Mouse (Mus musculus): ENCODE results near the gene Sun1. TPM values are rescaled to one million over a fixed set of nuclear protein-coding genes. Genes with fewer than 3 reads are reported as not detected.

Gene Sun1
- total RNA-seq, 2 experiments from 2014 or later: 21.5 to 37.2 TPM

DNA sequence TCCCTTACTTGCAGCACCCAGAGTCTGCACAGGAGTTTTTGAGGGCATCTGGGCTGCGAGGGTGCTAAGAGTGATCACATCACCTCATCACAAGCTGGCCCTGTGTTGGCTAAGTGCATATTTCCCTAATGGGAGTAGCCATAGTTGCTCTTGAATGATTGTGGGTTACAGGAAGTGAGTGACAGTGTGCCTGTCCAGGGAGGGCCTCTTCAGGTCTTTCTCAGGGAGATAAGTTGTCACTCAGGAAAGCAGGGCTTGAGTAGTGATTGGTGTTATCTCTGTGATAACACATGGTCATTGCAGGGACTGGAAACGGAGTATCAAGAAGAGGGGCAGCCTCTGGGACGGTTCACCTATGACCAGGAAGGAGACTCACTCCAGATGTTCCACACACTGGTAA, 47.3 kb downstream of the Sun1 start:
- ATAC-seq (replicated peaks; ENCODE audit: poor library complexity): no peak

DNA sequence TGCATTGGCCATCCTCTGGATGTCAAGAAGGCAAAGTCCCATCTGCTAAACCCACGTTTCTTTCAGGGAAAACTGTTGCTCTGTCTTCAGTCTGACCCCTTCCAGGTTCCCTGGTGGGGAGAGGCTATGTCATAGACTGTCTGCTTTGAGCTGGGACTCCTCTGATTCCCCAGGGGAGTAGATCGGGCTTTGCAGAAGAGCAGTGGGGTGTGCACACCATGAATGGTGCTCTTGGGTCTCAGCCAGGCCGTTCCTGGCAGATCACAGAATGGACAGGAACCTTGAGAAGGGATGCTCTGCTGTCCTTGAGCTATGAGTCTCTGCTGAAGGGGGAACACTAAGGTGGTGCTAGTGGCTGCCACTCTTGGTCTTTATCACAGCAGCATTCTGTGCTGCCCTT, 48.4 kb downstream of the Sun1 start:
- no peak for ATAC-seq (replicated peaks; ENCODE audit: poor library complexity)

DNA sequence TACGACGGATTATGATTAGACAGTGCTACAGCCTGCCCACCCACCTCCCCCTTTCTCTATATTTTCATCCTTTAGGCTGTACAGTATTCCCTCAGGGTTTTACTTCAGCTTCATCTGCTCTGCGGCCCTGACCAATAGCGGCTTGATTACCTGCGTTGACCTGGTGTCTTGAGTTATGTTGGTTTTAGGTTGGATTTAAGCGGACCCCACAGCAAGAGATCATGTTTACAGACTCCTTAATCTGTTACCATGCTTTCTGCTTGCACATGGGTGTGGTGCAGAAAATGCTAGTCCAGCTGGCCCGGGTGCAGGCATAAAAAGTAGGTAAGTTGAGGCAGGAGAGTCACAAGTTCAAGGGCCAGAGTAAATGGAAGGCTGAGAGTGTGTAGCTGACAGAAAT, 50.8 kb downstream of the Sun1 start:
- no peak for ATAC-seq (replicated peaks; ENCODE audit: poor library complexity)

DNA sequence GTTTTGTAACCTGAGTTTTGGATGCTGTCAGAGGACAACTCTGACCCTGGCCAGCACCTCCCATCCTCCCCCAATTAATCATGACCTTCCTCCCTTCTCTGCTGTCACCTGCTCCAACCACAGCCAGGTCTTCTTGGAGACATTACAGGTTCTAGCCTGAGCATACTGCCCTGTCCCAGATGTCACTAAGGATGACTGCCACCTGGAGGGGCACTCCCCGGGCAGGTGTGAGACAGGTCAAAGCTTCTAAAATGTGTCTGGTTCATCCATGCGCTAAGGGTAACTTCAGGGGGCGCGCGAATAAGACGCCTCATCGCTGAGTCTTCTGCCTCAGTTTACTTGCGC, 51.3 kb downstream of the Sun1 start:
- ATAC-seq (replicated peaks; ENCODE audit: poor library complexity): peak; percentile 3; the same call in 1 of the 2 replicates

DNA sequence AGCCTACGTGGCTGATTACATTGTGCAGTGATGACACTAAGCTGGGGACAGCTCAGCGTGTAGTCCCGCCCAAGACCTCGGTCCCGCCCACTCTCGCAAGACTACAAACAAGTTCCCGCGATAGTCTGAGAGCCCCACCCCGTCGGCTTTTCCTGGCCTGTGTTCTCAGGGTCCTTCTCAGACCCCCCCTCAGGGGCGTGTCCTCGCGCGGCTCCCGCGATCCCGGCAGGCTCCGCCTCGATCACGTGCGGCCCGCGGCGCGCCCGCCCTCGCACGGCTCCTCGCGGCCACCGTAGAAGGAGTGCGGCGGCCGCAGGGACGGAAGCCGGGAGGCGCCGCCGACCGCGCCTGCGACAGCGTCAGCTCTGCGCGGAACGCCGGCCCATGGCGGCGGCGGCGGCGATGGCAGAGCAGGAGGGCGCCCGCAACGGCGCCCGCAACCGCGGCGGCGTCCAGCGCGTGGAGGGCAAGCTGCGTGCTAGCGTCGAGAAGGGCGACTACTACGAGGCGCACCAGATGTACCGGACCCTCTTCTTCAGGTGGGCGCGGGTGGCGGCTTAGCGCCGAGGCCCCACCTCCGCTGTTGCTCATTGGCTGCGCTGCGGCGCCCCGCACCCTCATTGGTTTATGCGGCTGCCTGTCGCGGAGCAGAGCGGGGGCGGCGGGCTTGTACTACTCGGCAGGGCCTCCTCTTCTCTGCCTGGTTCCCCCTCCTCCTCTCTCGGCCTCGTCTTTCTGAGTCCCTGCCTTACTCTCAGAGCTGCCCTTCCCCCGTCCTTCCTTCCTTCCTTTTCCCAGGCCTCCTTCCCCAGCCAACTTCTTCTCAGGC, 51.9 kb downstream of the Sun1 start, which contains the start of gene Get4:
Get4 (plus strand) TSS at position 244 of the 829 bp plus-strand sequence.
- peak; percentile 79 for ATAC-seq (replicated peaks; ENCODE audit: poor library complexity)

DNA sequence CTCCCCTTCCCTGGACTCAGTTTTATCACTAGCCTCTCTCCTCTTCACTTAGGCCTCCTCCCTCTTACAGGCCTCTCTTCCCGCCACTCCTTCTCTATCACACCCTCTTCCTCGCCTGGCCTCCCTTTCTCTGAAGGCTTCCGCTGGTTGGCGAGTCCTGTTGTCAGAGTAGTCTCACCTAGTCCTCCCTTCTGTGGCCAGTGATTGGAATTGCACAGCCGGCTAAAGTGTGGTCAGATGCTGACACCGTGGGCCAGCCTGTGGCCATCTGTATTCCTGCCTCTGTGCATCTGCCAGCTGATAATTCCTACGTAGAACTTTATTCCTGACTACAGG, 52.4 kb downstream of the Sun1 start:
- peak; percentile 42 for ATAC-seq (replicated peaks; ENCODE audit: poor library complexity)

DNA sequence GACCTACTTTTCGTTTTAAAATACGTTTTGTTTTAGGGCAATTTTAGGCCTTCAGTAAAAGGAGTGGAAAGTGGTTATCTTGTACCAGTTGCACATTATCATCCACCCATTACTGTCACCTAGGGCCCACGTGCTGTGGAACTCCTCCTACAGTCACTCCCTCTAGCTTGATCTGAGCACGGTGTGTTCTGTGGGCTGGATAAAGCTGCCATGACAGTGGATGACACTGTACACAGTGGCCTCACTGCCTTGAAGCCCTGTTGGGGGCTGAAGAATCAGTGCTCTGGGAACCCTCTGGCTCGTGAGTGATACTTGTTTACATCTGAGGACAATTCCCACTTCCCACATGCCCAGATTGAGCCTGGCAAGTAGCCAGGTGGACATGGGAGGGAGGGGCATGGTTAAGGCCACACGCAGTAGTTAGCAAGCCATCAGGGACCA, 52.9 kb downstream of the Sun1 start:
- ATAC-seq (replicated peaks; ENCODE audit: poor library complexity): peak; percentile 63

DNA sequence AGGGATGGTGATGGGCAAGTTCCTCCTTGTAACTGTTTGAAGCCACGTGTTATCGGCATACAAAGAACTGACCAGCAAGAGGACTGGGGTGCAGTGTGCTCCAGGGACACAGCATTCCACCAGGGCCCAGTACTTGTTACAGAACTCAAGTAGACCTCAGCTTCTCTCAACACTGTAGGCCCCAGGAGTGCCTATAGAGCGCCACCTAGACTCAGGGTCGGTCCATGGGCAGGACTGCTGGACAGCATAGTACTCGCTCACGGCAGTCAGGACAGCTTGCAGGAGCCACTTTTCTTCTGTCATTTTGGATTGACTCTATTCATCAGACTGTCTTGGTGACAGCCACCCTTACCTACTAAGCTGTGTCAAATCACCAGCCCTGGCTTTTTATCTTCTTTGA, 54.5 kb downstream of the Sun1 start:
- ATAC-seq (replicated peaks; ENCODE audit: poor library complexity): no peak

DNA sequence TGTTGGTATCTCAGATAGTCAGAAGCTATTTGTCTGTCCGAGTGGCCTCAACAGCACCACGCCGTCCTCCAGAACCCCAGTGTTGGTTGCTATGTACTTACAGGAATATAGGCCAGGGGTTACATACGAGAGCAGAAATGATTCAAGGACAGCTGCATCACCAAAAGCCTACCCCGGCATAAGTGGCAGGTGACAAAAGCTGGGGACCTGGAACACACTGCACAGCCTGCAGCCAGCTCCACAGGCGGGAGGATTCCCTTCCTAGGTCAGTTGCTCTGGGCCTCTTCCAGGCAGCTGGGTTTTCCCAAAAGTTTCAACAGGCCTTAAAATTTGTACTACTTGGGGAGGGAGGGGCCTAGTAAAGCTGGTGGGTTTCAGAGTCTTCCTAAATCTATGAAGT, 55.3 kb downstream of the Sun1 start:
- ATAC-seq (replicated peaks; ENCODE audit: poor library complexity): no peak

DNA sequence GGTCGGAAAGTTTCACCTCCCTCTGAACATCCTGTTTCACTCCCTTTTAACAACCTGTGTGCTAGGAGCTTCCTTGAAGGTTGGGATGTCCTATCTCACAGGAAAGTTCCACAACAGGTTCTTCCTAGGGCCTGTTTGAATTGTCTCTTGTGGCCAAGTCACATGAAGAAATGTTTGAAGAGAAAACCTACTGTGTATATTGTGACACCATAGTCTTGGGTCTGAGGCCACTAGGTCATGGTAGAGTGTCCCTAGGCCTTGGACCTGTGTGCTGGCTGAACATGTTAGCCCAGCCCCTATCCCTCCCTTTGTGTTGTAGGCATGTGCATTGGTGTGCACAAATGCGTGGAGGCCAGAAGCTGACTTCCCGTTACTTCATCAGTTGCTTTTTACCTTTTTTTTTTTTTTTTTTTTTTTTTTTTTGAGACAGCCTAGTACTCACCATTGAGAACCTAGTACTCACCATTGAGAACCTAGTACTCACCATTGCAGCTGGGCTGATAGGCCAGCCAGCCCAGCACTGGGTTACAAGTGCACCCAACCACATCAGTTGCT, 55.9 kb downstream of the Sun1 start:
- ATAC-seq (replicated peaks; ENCODE audit: poor library complexity): no peak

DNA sequence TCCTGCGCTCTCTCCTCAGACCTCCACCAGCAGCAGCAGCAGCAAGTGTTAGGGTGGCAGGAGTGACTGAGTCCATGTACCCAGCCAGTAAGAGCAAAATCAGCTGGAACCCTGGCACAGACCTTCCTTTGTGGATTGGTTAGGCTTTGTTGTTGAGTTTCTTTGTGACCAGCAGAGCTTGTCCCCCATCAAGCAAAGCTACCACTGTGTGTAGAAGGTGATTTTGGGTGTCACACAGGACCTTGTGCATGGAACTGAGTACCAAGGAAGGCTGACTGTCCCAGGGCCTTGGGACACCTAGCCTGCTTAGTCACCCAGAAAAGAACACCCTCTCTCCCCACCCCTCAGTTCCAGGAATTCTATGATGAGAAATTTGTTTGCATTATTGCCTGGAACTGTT, 56.8 kb downstream of the Sun1 start:
- no peak for ATAC-seq (replicated peaks; ENCODE audit: poor library complexity)

DNA sequence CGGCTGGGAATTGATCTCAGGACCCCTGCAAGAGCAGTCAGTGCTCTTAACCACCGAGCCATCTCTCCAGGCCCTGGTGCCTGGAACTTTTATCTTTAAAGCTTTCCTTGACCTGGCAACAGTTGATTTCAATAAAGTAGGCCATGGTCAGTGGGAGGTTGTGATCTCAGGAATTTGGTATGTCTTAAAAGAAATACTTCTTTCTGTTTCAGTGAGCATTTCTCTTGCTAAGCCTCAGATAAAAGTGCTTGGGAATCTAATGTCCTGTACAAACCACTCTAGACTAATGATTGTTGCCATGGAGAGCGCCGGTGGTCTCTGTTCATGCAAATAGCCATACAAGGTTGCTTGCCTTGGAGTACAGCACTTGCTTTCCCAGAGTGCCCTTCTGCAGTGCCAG, 57.4 kb downstream of the Sun1 start:
- ATAC-seq (replicated peaks; ENCODE audit: poor library complexity): no peak

DNA sequence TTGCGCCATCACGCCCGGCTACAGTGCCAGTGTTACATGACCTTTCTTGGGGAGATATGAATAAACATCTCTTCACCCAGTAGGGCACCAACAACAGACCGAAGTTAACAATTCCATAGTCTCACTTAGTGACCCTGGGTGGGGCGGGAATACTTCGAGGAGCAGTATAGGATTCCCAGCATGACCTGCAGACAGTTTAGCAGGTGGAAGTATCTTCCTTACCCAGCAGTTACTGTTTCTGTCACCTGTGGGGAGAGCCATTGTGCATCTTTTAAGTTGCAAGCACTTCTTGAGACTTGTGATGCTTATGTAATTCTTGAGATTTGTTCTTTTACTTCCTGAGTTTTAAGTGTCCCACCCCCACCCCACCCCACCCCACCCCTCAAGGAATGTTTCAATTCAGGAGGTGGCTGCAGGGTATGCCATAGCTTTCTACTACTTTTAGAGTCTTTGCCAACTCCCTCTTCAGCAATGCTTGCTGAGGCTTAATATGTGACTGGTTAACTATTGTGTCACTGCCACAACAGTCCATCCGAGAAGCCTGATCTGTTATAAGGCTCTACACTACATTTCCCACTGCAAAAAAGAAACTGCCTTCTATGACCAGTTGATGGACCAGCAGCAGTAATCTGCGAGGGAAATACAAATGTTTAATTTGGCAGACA, 58.1 kb downstream of the Sun1 start:
- ATAC-seq (replicated peaks; ENCODE audit: poor library complexity): no peak

DNA sequence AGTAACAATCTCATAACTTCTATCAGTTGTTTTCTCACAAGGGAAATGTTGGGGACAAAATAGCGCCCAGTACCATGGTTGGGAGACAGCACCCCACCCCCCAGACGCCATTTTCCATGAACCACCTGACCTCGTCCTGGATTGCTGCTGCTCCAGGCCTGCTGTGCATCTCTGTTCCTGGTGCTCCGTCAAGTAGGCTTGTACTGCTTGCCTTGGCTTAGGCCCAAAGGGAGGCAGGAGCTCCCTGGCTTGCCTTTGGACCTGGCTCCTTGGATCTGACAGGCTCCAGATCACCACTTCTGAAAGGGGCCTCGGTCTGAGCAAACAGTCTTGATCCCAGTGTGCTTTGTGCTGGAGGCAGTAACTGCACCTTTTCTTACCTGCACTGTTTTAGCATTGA, 59.4 kb downstream of the Sun1 start:
- ATAC-seq (replicated peaks; ENCODE audit: poor library complexity): no peak

DNA sequence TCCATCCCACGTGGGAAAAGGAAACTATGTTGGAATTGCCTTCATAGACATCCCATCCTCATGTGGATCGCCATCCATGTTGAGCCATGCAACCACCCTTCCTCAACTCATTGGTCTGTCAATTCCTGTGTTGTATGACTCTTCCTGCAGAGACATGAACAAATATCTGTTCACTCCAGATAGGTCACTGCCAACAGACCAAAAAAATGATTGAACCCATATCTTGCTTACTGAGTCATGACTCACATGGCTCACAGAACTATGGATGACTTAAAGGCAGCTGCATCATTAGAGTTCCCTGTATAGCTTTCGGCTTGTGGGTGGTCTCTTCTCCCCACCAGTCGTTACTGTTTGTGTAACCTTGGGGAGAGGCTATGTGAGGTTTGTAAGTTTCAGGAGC, 61.0 kb downstream of the Sun1 start:
- ATAC-seq (replicated peaks; ENCODE audit: poor library complexity): peak; percentile 39; the same call in 1 of the 2 replicates

DNA sequence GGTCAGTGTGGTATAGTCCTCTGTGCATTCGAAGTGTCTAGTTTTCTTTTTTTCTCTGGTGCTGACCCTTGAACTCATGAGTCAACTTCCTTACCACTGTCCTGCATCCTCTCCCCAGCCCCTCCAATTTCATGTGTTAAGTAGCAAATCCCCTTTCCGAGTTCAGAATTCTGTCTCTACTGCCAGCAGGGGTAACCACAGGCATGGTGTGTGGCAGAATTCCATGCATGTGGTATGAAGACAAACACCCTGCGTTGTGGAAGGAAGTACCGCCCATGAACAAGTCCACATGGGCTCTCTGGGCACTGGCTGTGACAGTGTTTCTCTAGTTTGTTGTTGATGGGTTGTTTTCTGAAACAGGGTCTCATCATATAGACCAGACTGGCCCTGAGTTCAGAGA, 67.2 kb downstream of the Sun1 start:
- no peak for ATAC-seq (replicated peaks; ENCODE audit: poor library complexity)

DNA sequence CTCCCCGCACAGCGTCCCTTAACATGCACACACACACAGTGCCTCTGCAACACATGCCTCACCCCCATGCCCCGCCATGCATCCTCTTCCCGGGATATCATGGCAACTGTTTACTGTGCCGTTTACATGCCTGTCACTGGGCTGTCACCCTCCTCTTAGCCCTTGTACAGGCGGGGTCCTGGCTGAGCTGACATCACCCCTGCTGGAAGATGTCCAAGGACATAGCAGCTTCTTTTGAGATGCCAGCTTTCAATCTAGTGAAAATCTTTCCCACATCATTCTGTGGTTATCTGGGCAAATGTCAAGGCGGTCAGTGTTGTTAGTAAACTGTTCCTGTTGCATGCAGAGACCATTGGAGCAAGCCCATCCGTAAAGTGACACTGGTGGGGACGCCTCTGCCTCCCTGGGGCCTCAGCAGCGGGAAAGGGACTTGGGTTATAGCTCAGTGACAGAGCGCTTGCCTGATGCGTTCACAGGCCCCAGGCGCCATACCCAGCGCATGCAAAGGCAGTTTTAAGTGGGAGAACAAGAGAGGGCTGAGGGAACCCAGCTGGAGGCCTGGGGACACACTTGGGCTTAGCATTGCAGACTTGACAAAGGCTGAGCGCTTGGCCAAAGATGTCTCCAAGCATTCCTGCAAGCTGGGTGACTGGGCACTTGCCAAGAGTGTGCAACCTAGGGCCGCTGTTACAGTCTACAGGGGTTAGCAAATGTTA, 70.5 kb downstream of the Sun1 start:
- ATAC-seq (replicated peaks; ENCODE audit: poor library complexity): no peak

DNA sequence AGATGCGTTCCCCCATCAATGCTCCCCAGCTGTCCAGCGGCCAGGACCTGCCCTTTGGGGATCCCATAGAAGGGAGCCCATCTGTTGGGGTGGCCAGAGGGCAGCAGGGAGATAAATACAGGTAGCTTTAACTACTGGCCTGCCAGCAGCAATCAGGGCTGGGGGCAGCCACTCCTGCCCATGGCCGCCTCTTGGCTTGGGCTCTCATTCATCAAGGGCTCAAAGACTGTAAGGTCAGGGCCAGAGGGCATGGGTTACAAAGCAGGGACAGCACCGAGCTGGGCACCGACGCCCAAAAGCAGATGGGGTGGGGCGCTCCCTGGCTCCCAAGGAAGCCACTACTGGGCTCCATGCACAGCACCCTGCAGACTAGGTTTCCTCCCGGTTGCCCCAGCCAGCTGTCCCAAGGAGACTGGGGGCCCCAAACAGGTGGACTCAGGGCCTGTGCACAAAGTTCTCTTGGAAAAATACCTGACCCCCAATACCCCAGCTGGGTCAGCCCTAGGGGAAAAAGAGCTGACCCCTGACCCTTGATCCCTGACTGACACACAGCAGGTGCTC, 71.6 kb downstream of the Sun1 start:
- no peak for ATAC-seq (replicated peaks; ENCODE audit: poor library complexity)

DNA sequence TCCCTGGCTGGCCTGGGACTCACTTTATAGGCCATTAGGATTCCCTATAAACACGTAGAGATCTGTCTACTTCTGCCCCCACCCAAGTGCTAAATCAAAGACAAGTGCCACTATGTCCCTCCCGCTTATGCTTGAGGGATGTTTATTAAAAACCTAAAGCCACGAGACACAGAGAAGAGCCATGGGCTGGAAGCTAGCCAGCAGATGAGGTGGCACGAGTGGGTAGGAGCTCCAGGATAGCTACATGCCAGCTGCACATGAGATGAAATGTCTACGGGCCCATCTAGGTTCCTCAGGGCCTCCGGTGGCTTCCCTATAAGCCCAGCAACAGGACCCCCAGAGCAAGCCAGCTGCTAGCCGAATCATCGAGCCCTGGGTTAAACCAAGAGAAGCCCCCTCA, 76.8 kb downstream of the Sun1 start:
- ATAC-seq (replicated peaks; ENCODE audit: poor library complexity): no peak

DNA sequence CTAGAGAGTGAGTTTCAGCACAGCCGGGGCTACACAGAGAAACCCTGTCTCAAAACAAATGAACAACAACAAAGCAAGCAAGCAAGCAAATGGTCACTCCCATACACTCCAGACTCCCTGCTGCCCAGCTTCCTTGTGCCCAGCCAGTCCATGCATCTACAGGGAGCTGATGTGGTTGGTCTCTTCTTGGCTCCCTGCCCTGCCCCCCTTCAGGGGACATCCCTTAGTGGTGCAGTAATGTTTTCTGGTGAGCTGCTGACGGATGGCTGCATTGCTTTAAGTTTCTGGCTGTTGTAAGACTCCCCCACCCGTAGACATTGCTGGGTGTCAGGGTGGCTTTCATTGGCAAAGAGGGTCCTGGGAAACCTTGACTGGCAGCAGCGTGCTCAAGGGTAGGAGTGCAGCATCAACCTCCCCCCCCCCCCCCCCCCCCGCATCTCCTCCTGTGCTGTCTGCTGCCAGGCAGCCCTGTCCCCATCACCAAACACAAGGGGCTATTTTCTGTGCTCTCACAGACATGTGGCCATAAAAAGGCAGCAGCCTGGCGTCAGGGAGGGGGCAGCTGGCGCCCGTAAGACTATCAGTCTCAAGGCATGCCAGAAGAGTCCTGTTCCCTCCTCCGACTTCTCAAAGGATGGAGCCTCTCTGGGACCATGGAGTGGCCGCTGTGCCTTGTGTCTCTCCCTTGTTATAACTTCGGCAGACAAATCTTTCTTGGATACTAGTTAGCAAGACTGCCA, 81.1 kb downstream of the Sun1 start:
- ATAC-seq (replicated peaks; ENCODE audit: poor library complexity): no peak

DNA sequence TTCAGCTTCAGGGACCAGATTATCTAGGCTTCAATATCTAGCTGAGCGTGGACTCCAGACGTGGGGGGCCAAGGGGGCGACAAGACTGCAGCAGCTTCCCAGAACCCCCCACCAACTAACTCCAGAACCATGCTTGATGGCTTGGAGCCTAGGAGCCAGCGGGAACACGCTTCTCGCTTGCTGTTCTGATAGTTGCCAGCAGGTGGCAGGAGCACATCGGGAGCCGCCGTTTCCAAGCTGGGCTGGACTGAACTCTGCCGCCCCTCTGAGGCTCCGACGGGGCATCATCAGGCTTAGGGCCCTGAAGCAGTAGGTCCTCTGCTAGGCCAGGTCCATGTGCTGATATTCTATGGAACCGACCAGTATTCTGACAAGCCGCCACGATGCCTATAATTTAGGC, 81.8 kb downstream of the Sun1 start:
- ATAC-seq (replicated peaks; ENCODE audit: poor library complexity): peak; percentile 84
